Mouse (Mus musculus): ENCODE measurements around the gene Parp1.

GRCm38 (mm10) chr1:180587792-180588442, 19.2 kb downstream of the Parp1 start:
- no peak for TF ChIP-seq REST (IDR thresholded peaks at IDR 0.05; ENCODE audit: insufficient read depth, insufficient read length)
- TF ChIP-seq E2F4 (IDR thresholded peaks at IDR 0.05; ENCODE audit: insufficient read depth): no peak
- no peak for TF ChIP-seq MYOG (IDR thresholded peaks at IDR 0.05; ENCODE audit: control insufficient read depth in 1 of 3, insufficient read depth in 1 of 3, insufficient read length in 2 of 3, low read depth in 2 of 3)
- no peak for TF ChIP-seq POLR2AphosphoS2 (IDR thresholded peaks at IDR 0.05; ENCODE audit: insufficient read length, low read depth)
- no peak for TF ChIP-seq MAX (IDR thresholded peaks at IDR 0.05; ENCODE audit: low read depth)
- TF ChIP-seq POLR2A (IDR thresholded peaks at IDR 0.05; ENCODE audit: insufficient read length, low read depth): no peak
- no peak for TF ChIP-seq USF1 (IDR thresholded peaks at IDR 0.05; ENCODE audit: low read depth)

All from myocyte (in vitro differentiated cells).